Mouse (Mus musculus) megakaryocyte, embryonic 14.5 days (primary cell): ENCODE results near the gene Borcs6. TPM values are rescaled to one million over a fixed set of nuclear protein-coding genes. Genes with fewer than 3 reads are reported as not detected.

Experiments
- H3K27me3 ChIP-seq: replicated peaks from 2 replicates; pipeline ENCODE3; 2012; ENCODE audit warnings: inconsistent platforms
- H3K36me3 ChIP-seq: replicated peaks from 2 replicates; pipeline ENCODE3; 2012; ENCODE audit warnings: low read length, inconsistent platforms, mixed read lengths
- H3K4me1 ChIP-seq: 2 replicates; pipeline ENCODE4 v1.6.1; 2012; ENCODE audit warnings: inconsistent platforms
- H3K4me3 ChIP-seq: replicated peaks from 2 replicates; pipeline ENCODE3; 2012; ENCODE audit warnings: moderate library complexity, mild to moderate bottlenecking, inconsistent platforms
- H3K9me3 ChIP-seq: 2 replicates; pipeline ENCODE4 v1.6.1; 2012; ENCODE audit warnings: inconsistent platforms
- FLI1 ChIP-seq: IDR thresholded peaks from 2 replicates; pipeline ENCODE4 v1.6.1; 2012; ENCODE audit warnings: low read length, inconsistent platforms, mixed read lengths
- GATA1 ChIP-seq: IDR thresholded peaks from 3 replicates; pipeline ENCODE4 v1.6.1; 2012; ENCODE audit warnings: mixed read lengths, low read length, inconsistent platforms, borderline replicate concordance
- polyA plus RNA-seq: library from polyadenylated mRNA; stranded (reverse); fragments of >175 nt; gene quantifications from 2 replicates; pipeline ENCODE4 v1.2.3, GENCODE M21; 2012; ENCODE audit warnings: low replicate concordance; ENCODE audit not compliant: insufficient read depth

Gene Borcs6
- polyA plus RNA-seq, 1 experiment, result 60.9 TPM

- Histone ChIP-seq H3K4me3 (peak overlapping the region; percentile 93), H3K4me1 (peaks cover 96% of the 10 kb centered on the region), H3K27me3 (no peaks in the 10 kb centered on the region), H3K36me3 (peaks cover 58% of the 10 kb centered on the region), H3K9me3 (no peaks in the 10 kb centered on the region)
- no peak for TF ChIP-seq FLI1
- TF ChIP-seq GATA1, result no peak
These were observed 41.3 kb downstream of the Borcs6 start for GRCm38 (mm10) chr11:69100639-69101360.

- Histone ChIP-seq H3K9me3 (no peaks in the 10 kb centered on the region), H3K27me3 (no peaks in the 10 kb centered on the region), H3K36me3 (peaks cover 68% of the 10 kb centered on the region), H3K4me1 (peaks cover 94% of the 10 kb centered on the region), H3K4me3 (peak overlapping the region; percentile 67)
- TF ChIP-seq FLI1 (no peak), GATA1 (no peak)
These were observed 42.3 kb downstream of the Borcs6 start for GRCm38 (mm10) chr11:69101604-69102402.

DNA sequence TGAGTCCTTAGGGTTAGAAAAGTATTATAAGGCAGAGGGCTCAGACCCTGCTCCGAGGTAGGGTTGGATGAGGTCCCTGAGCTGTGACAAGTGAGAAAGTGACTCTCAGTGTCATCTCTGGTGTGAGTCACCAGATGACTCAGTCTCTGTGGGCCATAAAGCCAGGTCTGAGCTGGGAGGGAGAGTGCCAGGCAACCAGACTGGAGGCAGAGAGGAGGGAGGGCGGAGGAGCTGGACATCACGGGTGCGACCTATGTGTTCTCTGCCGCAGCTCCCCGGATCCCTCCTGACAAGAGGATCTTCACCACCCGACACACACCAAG lies 42.8 kb downstream of the Borcs6 start:
- Histone ChIP-seq H3K27me3 (no peaks in the 10 kb centered on the region), H3K9me3 (no peaks in the 10 kb centered on the region), H3K4me3 (peak overlapping the region; percentile 67), H3K4me1 (peaks cover 92% of the 10 kb centered on the region), H3K36me3 (peaks cover 74% of the 10 kb centered on the region)
- no peak for TF ChIP-seq GATA1
- no peak for TF ChIP-seq FLI1

DNA sequence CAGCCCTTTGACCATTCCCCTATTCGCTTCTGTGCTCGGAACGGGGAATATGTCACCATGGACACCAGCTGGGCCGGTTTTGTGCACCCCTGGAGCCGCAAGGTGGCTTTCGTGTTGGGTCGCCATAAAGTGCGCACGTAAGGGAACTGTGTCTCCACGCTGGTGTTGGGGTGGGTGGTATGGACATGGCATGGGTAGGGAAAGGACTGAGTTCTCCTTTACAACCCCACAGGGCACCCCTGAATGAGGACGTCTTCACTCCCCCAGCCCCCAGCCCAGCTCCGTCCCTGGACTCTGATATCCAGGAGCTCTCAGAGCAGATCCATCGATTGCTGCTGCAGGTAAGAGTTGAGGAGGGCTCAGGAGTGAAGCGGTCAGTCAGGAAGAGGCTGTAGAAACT lies 43.6 kb downstream of the Borcs6 start:
- Histone ChIP-seq H3K4me3 (no peak overlapping the region), H3K27me3 (no peaks in the 10 kb centered on the region), H3K4me1 (peaks cover 90% of the 10 kb centered on the region), H3K9me3 (no peaks in the 10 kb centered on the region), H3K36me3 (peaks cover 81% of the 10 kb centered on the region)
- no peak for TF ChIP-seq FLI1
- TF ChIP-seq GATA1, result no peak

- Histone ChIP-seq H3K27me3 (no peaks in the 10 kb centered on the region), H3K36me3 (peaks cover 88% of the 10 kb centered on the region), H3K4me3 (no peak overlapping the region), H3K9me3 (no peaks in the 10 kb centered on the region), H3K4me1 (peaks cover 85% of the 10 kb centered on the region)
- TF ChIP-seq GATA1, result no peak
These were observed 44.3 kb downstream of the Borcs6 start for GRCm38 (mm10) chr11:69103531-69104435.

- H3K9me3 ChIP-seq, result no peaks in the 10 kb centered on the region
- H3K4me1 ChIP-seq, result peaks cover 85% of the 10 kb centered on the region
- TF ChIP-seq GATA1 (no peak), FLI1 (no peak)
- peak overlapping the region; percentile 25 for H3K4me3 ChIP-seq
- H3K27me3 ChIP-seq, result no peaks in the 10 kb centered on the region
- H3K36me3 ChIP-seq, result peaks cover 95% of the 10 kb centered on the region
These were observed 45.0 kb downstream of the Borcs6 start for GRCm38 (mm10) chr11:69104487-69104886.

- H3K4me1 ChIP-seq, result peaks cover 85% of the 10 kb centered on the region
- no peak overlapping the region for H3K4me3 ChIP-seq
- H3K9me3 ChIP-seq, result no peaks in the 10 kb centered on the region
- peaks cover 98% of the 10 kb centered on the region for H3K36me3 ChIP-seq
- H3K27me3 ChIP-seq, result no peaks in the 10 kb centered on the region
- TF ChIP-seq FLI1 (no peak), GATA1 (no peak)
These were observed 45.7 kb downstream of the Borcs6 start for GRCm38 (mm10) chr11:69105227-69105626.

DNA sequence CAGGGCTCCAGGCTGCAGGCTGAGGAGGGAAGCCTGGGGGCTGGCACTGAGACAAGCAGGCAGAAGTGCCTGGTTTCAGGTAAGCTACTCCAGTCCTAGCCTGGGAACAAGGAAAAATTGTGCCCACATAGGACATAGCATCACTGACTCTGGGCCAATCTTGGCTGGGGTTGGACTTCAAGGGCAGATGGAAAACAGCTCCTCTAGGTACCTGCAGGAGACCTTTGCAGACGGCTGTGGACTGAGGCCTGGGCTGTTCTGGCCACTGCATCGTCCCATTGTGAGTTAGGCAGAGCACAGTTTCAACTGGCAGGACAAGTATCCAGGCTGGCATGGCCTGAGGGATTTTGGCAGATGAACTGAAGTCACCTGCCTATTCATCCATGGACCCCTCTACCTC lies 46.3 kb downstream of the Borcs6 start:
- H3K27me3 ChIP-seq, result no peaks in the 10 kb centered on the region
- no peak for TF ChIP-seq GATA1
- no peak for TF ChIP-seq FLI1
- H3K9me3 ChIP-seq, result no peaks in the 10 kb centered on the region
- peaks cover 93% of the 10 kb centered on the region for H3K36me3 ChIP-seq
- peaks cover 85% of the 10 kb centered on the region for H3K4me1 ChIP-seq
- no peak overlapping the region for H3K4me3 ChIP-seq

DNA sequence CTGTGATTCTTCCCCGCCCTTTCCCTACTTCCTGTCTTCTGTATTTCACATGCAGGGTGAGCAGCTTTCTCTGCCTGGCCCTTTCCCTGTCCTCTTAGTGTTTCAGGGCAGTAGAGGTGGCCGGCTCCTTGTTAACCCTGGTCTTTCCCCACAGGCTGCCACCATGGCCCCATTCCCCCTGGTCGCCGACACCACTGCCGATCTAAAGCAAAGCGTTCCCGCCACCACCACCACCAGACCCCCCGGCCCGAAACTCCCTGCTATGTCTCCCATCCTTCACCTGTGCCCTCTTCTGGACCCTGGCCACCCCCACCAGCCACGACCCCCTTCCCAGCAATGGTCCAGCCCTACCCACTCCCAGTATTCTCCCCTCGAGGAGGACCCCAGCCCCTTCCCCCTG lies 46.8 kb downstream of the Borcs6 start:
- H3K4me3 ChIP-seq, result no peak overlapping the region
- H3K36me3 ChIP-seq, result peaks cover 88% of the 10 kb centered on the region
- H3K27me3 ChIP-seq, result no peaks in the 10 kb centered on the region
- TF ChIP-seq FLI1 (no peak), GATA1 (no peak)
- H3K9me3 ChIP-seq, result no peaks in the 10 kb centered on the region
- H3K4me1 ChIP-seq, result peaks cover 85% of the 10 kb centered on the region

GRCm38 (mm10) chr11:69106842-69107241 lies 47.3 kb downstream of the Borcs6 start:
- peaks cover 82% of the 10 kb centered on the region for H3K36me3 ChIP-seq
- TF ChIP-seq FLI1, result no peak

More at GRCm38 (mm10) chr11:69106842-69107241, 47.3 kb downstream of the Borcs6 start:
- Histone ChIP-seq H3K27me3 (no peaks in the 10 kb centered on the region), H3K4me3 (no peak overlapping the region), H3K4me1 (peaks cover 85% of the 10 kb centered on the region), H3K9me3 (no peaks in the 10 kb centered on the region)
